Mouse (Mus musculus): ENCODE results near the gene Hdhd3. TPM values are rescaled to one million over a fixed set of nuclear protein-coding genes. Genes with fewer than 3 reads are reported as not detected.

The Hdhd3 gene
- polyA plus RNA-seq, 1 experiment = 26.8 TPM

DNA sequence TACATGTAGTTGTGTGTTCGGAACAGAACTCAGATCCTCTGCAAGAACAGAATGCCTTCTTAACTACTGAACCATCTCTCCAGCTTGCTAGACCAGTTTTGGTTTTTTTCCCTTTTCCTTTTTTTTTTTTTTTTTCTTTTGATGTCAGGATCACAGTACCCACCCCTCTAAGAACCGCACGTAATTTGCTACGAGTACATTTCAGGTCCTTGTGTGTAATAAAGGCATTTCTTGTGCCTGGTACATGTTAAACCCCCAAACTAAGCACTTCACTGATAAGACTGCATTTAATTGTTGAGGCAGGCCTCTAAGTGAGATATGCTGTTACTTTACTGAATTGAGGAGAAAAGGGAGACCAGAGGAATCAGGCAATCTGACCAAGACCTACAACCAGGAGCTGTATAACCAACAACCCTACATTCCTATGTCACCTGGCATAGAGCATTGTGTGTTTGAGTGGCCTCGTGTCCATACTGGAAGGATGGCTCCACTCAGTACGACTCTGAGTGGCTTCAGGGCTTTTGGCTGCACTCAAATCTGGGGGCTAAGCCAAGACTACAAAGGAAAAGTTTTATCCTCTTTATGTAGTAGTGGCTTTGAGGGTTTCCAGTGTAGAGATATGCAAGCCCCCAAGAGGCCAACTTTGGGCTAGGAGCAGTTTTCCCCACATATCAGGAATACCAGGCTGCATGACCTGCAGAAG is 25.6 kb downstream of the Hdhd3 start:
- no peaks in the 10 kb centered on the region for H3K27me3 ChIP-seq (ENCODE audit: control insufficient read depth, insufficient read depth, insufficient read length)

DNA sequence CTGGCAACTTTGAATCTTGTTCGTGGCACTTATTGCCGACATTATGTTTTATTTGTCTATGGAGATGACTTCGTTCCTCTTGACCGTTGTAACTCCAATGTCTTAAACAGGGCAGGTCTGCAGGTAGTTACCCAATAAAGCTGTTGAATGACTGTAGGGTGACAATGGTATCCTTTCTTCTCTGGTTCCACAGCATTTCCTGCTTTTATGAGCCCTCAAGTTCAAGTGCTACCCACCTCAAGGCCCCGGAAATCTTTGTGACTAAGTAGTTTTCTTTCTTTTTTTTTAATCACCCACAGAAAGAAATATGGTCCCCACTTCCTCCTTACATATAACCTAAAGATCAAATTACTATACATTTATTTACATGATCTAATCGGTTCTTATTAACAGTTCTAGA is 27.5 kb downstream of the Hdhd3 start:
- no peaks in the 10 kb centered on the region for H3K79me2 ChIP-seq (ENCODE audit: control insufficient read depth, insufficient read depth)
- H3K4me2 ChIP-seq (ENCODE audit: low read depth) = peak overlapping the region; percentile 25
- no peaks in the 10 kb centered on the region for H3K36me3 ChIP-seq (ENCODE audit: control insufficient read depth, insufficient read depth)
- H3K27me3 ChIP-seq (ENCODE audit: control insufficient read depth, insufficient read depth, insufficient read length) = no peaks in the 10 kb centered on the region
- H3K4me3 ChIP-seq = no peak overlapping the region
- no peak overlapping the region for H3ac ChIP-seq (ENCODE audit: control insufficient read depth, insufficient read length)
- TF ChIP-seq REST (IDR thresholded peaks at IDR 0.05; ENCODE audit: insufficient read depth, insufficient read length) (no peak), TCF12 (IDR thresholded peaks at IDR 0.05; ENCODE audit: insufficient read depth, poor library complexity, severe bottlenecking) (no peak), MYOD1 (IDR thresholded peaks at IDR 0.05; ENCODE audit: control insufficient read depth in 1 of 3, insufficient read length in 2 of 3, low read depth in 2 of 3) (no peak), MAX (IDR thresholded peaks at IDR 0.05; ENCODE audit: low read depth) (no peak), MYOG (IDR thresholded peaks at IDR 0.05; ENCODE audit: control insufficient read depth in 1 of 3, insufficient read depth in 1 of 3, insufficient read length in 2 of 3, low read depth in 2 of 3) (no peak), CEBPB (IDR thresholded peaks at IDR 0.05; ENCODE audit: insufficient read depth, poor library complexity, severe bottlenecking) (no peak), POLR2AphosphoS2 (IDR thresholded peaks at IDR 0.05; ENCODE audit: insufficient read length, low read depth) (no peak), USF1 (IDR thresholded peaks at IDR 0.05; ENCODE audit: low read depth) (no peak), POLR2A (IDR thresholded peaks at IDR 0.05; ENCODE audit: insufficient read length, low read depth) (no peak), SRF (IDR thresholded peaks at IDR 0.05; ENCODE audit: control insufficient read depth, insufficient read length, low read depth) (no peak), E2F4 (IDR thresholded peaks at IDR 0.05; ENCODE audit: insufficient read depth) (no peak), TCF3 (IDR thresholded peaks at IDR 0.05; ENCODE audit: insufficient read length, low read depth) (no peak)

More for the DNA sequence above, 25.6 kb downstream of the Hdhd3 start:
- Histone ChIP-seq H3K4me2 (ENCODE audit: low read depth) (no peak overlapping the region), H3K4me3 (no peak overlapping the region), H3ac (ENCODE audit: control insufficient read depth, insufficient read length) (no peak overlapping the region), H3K36me3 (ENCODE audit: control insufficient read depth, insufficient read depth) (no peaks in the 10 kb centered on the region), H3K79me2 (ENCODE audit: control insufficient read depth, insufficient read depth) (no peaks in the 10 kb centered on the region)
- TF ChIP-seq MYOD1 (IDR thresholded peaks at IDR 0.05; ENCODE audit: control insufficient read depth in 1 of 3, insufficient read length in 2 of 3, low read depth in 2 of 3) = no peak
- TF ChIP-seq USF1 (IDR thresholded peaks at IDR 0.05; ENCODE audit: low read depth) = no peak
- TF ChIP-seq CEBPB (IDR thresholded peaks at IDR 0.05; ENCODE audit: insufficient read depth, poor library complexity, severe bottlenecking) = no peak
- no peak for TF ChIP-seq MYOG (IDR thresholded peaks at IDR 0.05; ENCODE audit: control insufficient read depth in 1 of 3, insufficient read depth in 1 of 3, insufficient read length in 2 of 3, low read depth in 2 of 3)
- TF ChIP-seq POLR2A (IDR thresholded peaks at IDR 0.05; ENCODE audit: insufficient read length, low read depth) = no peak
- no peak for TF ChIP-seq POLR2AphosphoS2 (IDR thresholded peaks at IDR 0.05; ENCODE audit: insufficient read length, low read depth)
- no peak for TF ChIP-seq SRF (IDR thresholded peaks at IDR 0.05; ENCODE audit: control insufficient read depth, insufficient read length, low read depth)
- no peak for TF ChIP-seq TCF3 (IDR thresholded peaks at IDR 0.05; ENCODE audit: insufficient read length, low read depth)
- no peak for TF ChIP-seq MAX (IDR thresholded peaks at IDR 0.05; ENCODE audit: low read depth)
- no peak for TF ChIP-seq TCF12 (IDR thresholded peaks at IDR 0.05; ENCODE audit: insufficient read depth, poor library complexity, severe bottlenecking)
- TF ChIP-seq E2F4 (IDR thresholded peaks at IDR 0.05; ENCODE audit: insufficient read depth) = no peak
- TF ChIP-seq REST (IDR thresholded peaks at IDR 0.05; ENCODE audit: insufficient read depth, insufficient read length) = no peak

DNA sequence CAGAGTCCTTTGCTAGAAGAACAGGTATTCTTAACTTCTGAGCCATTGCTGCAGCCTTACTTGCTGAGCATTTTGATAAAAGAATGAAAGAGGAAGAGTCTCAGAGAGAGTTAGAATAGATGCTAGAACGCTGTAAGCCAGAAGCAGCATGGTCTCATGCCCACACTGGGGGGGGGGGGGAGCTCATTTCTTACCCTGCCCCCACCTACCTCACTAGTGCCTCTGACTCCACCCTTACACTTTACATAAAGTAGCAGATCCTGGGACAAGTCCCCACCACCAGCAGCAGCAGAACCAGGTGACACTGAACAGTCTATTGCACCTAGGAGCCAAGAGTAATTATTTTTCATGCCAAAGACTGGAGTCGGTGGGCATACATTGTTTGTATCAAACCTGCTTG is 28.1 kb downstream of the Hdhd3 start:
- TF ChIP-seq POLR2A (IDR thresholded peaks at IDR 0.05; ENCODE audit: insufficient read length, low read depth) = no peak
- no peak for TF ChIP-seq E2F4 (IDR thresholded peaks at IDR 0.05; ENCODE audit: insufficient read depth)
- no peak for TF ChIP-seq MAX (IDR thresholded peaks at IDR 0.05; ENCODE audit: low read depth)
- no peak for TF ChIP-seq CEBPB (IDR thresholded peaks at IDR 0.05; ENCODE audit: insufficient read depth, poor library complexity, severe bottlenecking)
- TF ChIP-seq MYOD1 (IDR thresholded peaks at IDR 0.05; ENCODE audit: control insufficient read depth in 1 of 3, insufficient read length in 2 of 3, low read depth in 2 of 3) = no peak
- no peak for TF ChIP-seq TCF12 (IDR thresholded peaks at IDR 0.05; ENCODE audit: insufficient read depth, poor library complexity, severe bottlenecking)
- no peak for TF ChIP-seq SRF (IDR thresholded peaks at IDR 0.05; ENCODE audit: control insufficient read depth, insufficient read length, low read depth)
- no peak for TF ChIP-seq USF1 (IDR thresholded peaks at IDR 0.05; ENCODE audit: low read depth)
- no peak for TF ChIP-seq TCF3 (IDR thresholded peaks at IDR 0.05; ENCODE audit: insufficient read length, low read depth)
- TF ChIP-seq POLR2AphosphoS2 (IDR thresholded peaks at IDR 0.05; ENCODE audit: insufficient read length, low read depth) = no peak
- H3ac ChIP-seq (ENCODE audit: control insufficient read depth, insufficient read length) = no peak overlapping the region
- H3K36me3 ChIP-seq (ENCODE audit: control insufficient read depth, insufficient read depth) = no peaks in the 10 kb centered on the region
- H3K4me2 ChIP-seq (ENCODE audit: low read depth) = no peak overlapping the region
- H3K4me3 ChIP-seq = no peak overlapping the region
- H3K79me2 ChIP-seq (ENCODE audit: control insufficient read depth, insufficient read depth) = no peaks in the 10 kb centered on the region
- H3K27me3 ChIP-seq (ENCODE audit: control insufficient read depth, insufficient read depth, insufficient read length) = no peaks in the 10 kb centered on the region

DNA sequence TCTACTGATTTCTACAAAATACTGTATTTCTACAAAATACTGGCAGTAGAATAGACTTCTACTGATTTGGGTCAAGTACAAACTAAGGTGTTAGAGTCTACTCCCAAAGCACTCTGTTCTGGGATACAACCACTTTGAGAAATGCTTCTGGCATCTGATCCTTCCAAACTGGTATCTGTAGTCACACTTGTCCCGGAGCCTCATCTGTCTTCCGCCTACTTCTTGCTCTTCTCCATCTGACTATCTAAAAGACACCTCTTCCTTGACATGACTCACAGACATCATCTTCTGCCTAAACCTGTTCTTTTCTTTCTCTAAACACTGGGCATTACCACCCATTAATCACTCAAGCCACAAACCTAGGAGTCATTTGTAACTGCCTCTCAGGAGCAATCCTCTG is 31.2 kb downstream of the Hdhd3 start:
- H3K4me3 ChIP-seq = no peak overlapping the region
- no peaks in the 10 kb centered on the region for H3K79me2 ChIP-seq (ENCODE audit: control insufficient read depth, insufficient read depth)
- H3ac ChIP-seq (ENCODE audit: control insufficient read depth, insufficient read length) = no peak overlapping the region
- TF ChIP-seq MAX (IDR thresholded peaks at IDR 0.05; ENCODE audit: low read depth) = no peak
- no peak for TF ChIP-seq MYOG (IDR thresholded peaks at IDR 0.05; ENCODE audit: control insufficient read depth in 1 of 3, insufficient read depth in 1 of 3, insufficient read length in 2 of 3, low read depth in 2 of 3)
- TF ChIP-seq E2F4 (IDR thresholded peaks at IDR 0.05; ENCODE audit: insufficient read depth) = no peak
- TF ChIP-seq POLR2AphosphoS2 (IDR thresholded peaks at IDR 0.05; ENCODE audit: insufficient read length, low read depth) = no peak
- no peak for TF ChIP-seq CEBPB (IDR thresholded peaks at IDR 0.05; ENCODE audit: insufficient read depth, poor library complexity, severe bottlenecking)
- TF ChIP-seq SRF (IDR thresholded peaks at IDR 0.05; ENCODE audit: control insufficient read depth, insufficient read length, low read depth) = no peak
- TF ChIP-seq POLR2A (IDR thresholded peaks at IDR 0.05; ENCODE audit: insufficient read length, low read depth) = no peak
- no peak for TF ChIP-seq REST (IDR thresholded peaks at IDR 0.05; ENCODE audit: insufficient read depth, insufficient read length)
- TF ChIP-seq TCF3 (IDR thresholded peaks at IDR 0.05; ENCODE audit: insufficient read length, low read depth) = no peak
- no peak for TF ChIP-seq TCF12 (IDR thresholded peaks at IDR 0.05; ENCODE audit: insufficient read depth, poor library complexity, severe bottlenecking)
- TF ChIP-seq MYOD1 (IDR thresholded peaks at IDR 0.05; ENCODE audit: control insufficient read depth in 1 of 3, insufficient read length in 2 of 3, low read depth in 2 of 3) = no peak
- no peak for TF ChIP-seq USF1 (IDR thresholded peaks at IDR 0.05; ENCODE audit: low read depth)
- H3K27me3 ChIP-seq (ENCODE audit: control insufficient read depth, insufficient read depth, insufficient read length) = no peaks in the 10 kb centered on the region
- H3K36me3 ChIP-seq (ENCODE audit: control insufficient read depth, insufficient read depth) = no peaks in the 10 kb centered on the region
- no peak overlapping the region for H3K4me2 ChIP-seq (ENCODE audit: low read depth)

Data from myocyte (in vitro differentiated cells).